ENCODE assay signal across 28 mouse cellular contexts in the genomic region with DNA sequence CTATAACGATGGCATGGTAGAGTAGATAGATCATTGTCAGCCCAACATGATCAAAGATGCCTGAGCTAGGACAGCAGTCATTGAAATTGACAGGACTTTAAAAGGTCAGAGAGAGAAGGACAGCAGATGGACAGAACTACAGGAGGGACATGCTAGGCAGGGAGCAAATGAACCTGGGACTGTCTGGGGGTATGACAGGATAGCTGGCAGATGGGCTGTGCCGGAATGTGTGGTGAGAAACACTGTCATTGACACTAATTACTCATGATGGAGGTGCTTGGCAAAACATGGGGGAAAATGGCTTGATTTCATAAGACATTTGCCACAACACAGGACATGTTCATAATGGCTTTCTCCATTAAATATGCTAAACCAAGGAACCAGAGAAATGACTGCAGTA.
DNase-seq lines count a peak whose midpoint lies in the region; ATAC-seq and TF ChIP-seq lines count a peak whose summit lies in the region.
"Had no signal": no experiment of that assay in that cellular context is flagged by ENCODE, and none has a peak within 500 bp of the region (broad histone marks: within the 10 kb centered on the region; RNA-seq: fewer than 3 reads in every experiment).

No protein-coding gene starts in this region.

- H3K27me3 ChIP-seq in hindbrain, postnatal 0 days (ENCODE audit: insufficient read depth, low read length) = no peaks in the 10 kb centered on the region
- no peaks in the 10 kb centered on the region for H3K27me3 ChIP-seq in hindbrain, embryonic 14.5 days (ENCODE audit: control insufficient read depth, insufficient read depth, low read length)
- H3K27me3 ChIP-seq in cerebellum, adult 2 months (ENCODE audit: control insufficient read depth, insufficient read depth, low read length) = no peaks in the 10 kb centered on the region
- no peaks in the 10 kb centered on the region for H3K27me3 ChIP-seq in liver, embryonic 12.5 days (replicated peaks)
- H3K27me3 ChIP-seq: forebrain, embryonic 13.5 days; limb, embryonic 12.5 days; megakaryocyte, embryonic 14.5 days; midbrain, embryonic 15.5 days had no signal

- H3K9me3 ChIP-seq in hindbrain, postnatal 0 days (ENCODE audit: low read length) = no peaks in the 10 kb centered on the region
- H3K9me3 ChIP-seq in hindbrain, embryonic 14.5 days (ENCODE audit: control insufficient read depth, low read length) = no peaks in the 10 kb centered on the region
- no peaks in the 10 kb centered on the region for H3K9me3 ChIP-seq in liver, embryonic 12.5 days (replicated peaks)
- H3K9me3 ChIP-seq: forebrain, embryonic 13.5 days; limb, embryonic 12.5 days; megakaryocyte, embryonic 14.5 days; midbrain, embryonic 15.5 days had no signal

- H3K4me3 ChIP-seq in hindbrain, postnatal 0 days (ENCODE audit: low read length) = no peak overlapping the region
- no peak overlapping the region for H3K4me3 ChIP-seq in hindbrain, embryonic 14.5 days (replicated peaks; ENCODE audit: low read length)
- no peak overlapping the region for H3K4me3 ChIP-seq in cerebellum, adult 2 months (replicated peaks; ENCODE audit: insufficient read depth, low read depth, low read length)
- H3K4me3 ChIP-seq in liver, embryonic 12.5 days = no peak overlapping the region
- H3K4me3 ChIP-seq: forebrain, embryonic 13.5 days; limb, embryonic 12.5 days; megakaryocyte, embryonic 14.5 days; midbrain, embryonic 15.5 days had no signal

- H3K4me1 ChIP-seq in hindbrain, postnatal 0 days (ENCODE audit: insufficient read depth, low read length) = no peaks in the 10 kb centered on the region
- no peaks in the 10 kb centered on the region for H3K4me1 ChIP-seq in hindbrain, embryonic 14.5 days (replicated peaks; ENCODE audit: control insufficient read depth, insufficient read depth, low read length)
- H3K4me1 ChIP-seq in cerebellum, adult 2 months (ENCODE audit: control insufficient read depth, insufficient read depth, low read length) = peaks cover 3% of the 10 kb centered on the region; the same call in 1 of the 2 replicates
- no peaks in the 10 kb centered on the region for H3K4me1 ChIP-seq in liver, embryonic 12.5 days
- H3K4me1 ChIP-seq: forebrain, embryonic 13.5 days; limb, embryonic 12.5 days; megakaryocyte, embryonic 14.5 days; midbrain, embryonic 15.5 days had no signal

- WGBS in hindbrain, postnatal 0 days = 78% methylated on average over 2 of the region's 2 CpGs
- 88% methylated on average over 2 of the region's 2 CpGs for WGBS in hindbrain, embryonic 14.5 days
- 7% methylated on average over 2 of the region's 2 CpGs for WGBS in cerebellum, adult 2 months
- WGBS in liver, embryonic 12.5 days (ENCODE audit: insufficient replicate concordance) = 74% methylated on average over 2 of the region's 2 CpGs

- no peak for ATAC-seq in hindbrain, postnatal 0 days
- ATAC-seq in hindbrain, embryonic 14.5 days (ENCODE audit: low FRiP score) = no peak
- ATAC-seq in liver, embryonic 12.5 days = no peak
- ATAC-seq: CD4-positive, CD25-positive, alpha-beta regulatory T cell, adult 4 months; forebrain, embryonic 13.5 days; intestine, embryonic 16.5 days; midbrain, embryonic 15.5 days had no signal

- no peak overlapping the region for H3K4me2 ChIP-seq in hindbrain, postnatal 0 days (ENCODE audit: low read depth, low read length)
- H3K4me2 ChIP-seq in hindbrain, embryonic 14.5 days (replicated peaks) = no peak overlapping the region
- H3K4me2 ChIP-seq in liver, embryonic 12.5 days = no peak overlapping the region
- H3K4me2 ChIP-seq: forebrain, embryonic 13.5 days; heart, embryonic 11.5 days; limb, embryonic 12.5 days; midbrain, embryonic 15.5 days had no signal

- no peak for TF ChIP-seq POLR2A in cerebellum, adult 2 months (IDR thresholded peaks at IDR 0.05; ENCODE audit: borderline replicate concordance, insufficient read depth, low read length)

- no peak overlapping the region for H3K27ac ChIP-seq in hindbrain, postnatal 0 days
- no peak overlapping the region for H3K27ac ChIP-seq in hindbrain, embryonic 14.5 days
- H3K27ac ChIP-seq in cerebellum, adult 2 months (ENCODE audit: insufficient read depth, low read length) = no peak overlapping the region
- no peak overlapping the region for H3K27ac ChIP-seq in liver, embryonic 12.5 days
- H3K27ac ChIP-seq: forebrain, embryonic 13.5 days; kidney, postnatal 0 days; limb, embryonic 12.5 days; midbrain, embryonic 15.5 days; stomach, postnatal 0 days had no signal

- no peak overlapping the region for H3K9ac ChIP-seq in hindbrain, postnatal 0 days (replicated peaks; ENCODE audit: low read length)
- no peak overlapping the region for H3K9ac ChIP-seq in hindbrain, embryonic 14.5 days
- no peak overlapping the region for H3K9ac ChIP-seq in liver, embryonic 12.5 days
- H3K9ac ChIP-seq: forebrain, embryonic 13.5 days; limb, embryonic 12.5 days; midbrain, embryonic 15.5 days had no signal

- TF ChIP-seq CTCF in hindbrain, postnatal 0 days (IDR thresholded peaks at IDR 0.05; ENCODE audit: low read depth) = no peak
- no peak for TF ChIP-seq CTCF in cerebellum, adult 2 months (IDR thresholded peaks at IDR 0.05; ENCODE audit: borderline replicate concordance, insufficient read depth, low read depth, low read length)

- DNase-seq in hindbrain, postnatal 0 days (ENCODE audit: low spot score) = peak; percentile 18
- DNase-seq in hindbrain, embryonic 14.5 days (ENCODE audit: low spot score) = no peak
- DNase-seq in cerebellum, adult 11 months = peak; percentile 27
- DNase-seq in cerebellum, adult 2 months = peak; percentile 55 to 83
- peak; percentile 65 to 80 for DNase-seq in cerebellum, postnatal 14 days
- no peak for DNase-seq in frontal cortex, postnatal 36 days (ENCODE audit: low spot score in 2 of 2)
- DNase-seq: adrenal gland, postnatal 25 days; gastrocnemius, postnatal 14 days; heart, adult 11 months; heart, postnatal 36 days; kidney, adult 8-10 months; kidney, postnatal 4 days; layer of hippocampus, adult 9-11 months; lung, postnatal 4 days; right cerebral cortex, postnatal 25 days; spleen, adult 18-20 months; thymus, adult 18-20 months; thymus, postnatal 25 days had no signal

- H3K36me3 ChIP-seq in hindbrain, postnatal 0 days (ENCODE audit: insufficient read depth, low read length) = no peaks in the 10 kb centered on the region
- H3K36me3 ChIP-seq in hindbrain, embryonic 14.5 days (replicated peaks; ENCODE audit: control insufficient read depth, insufficient read depth) = no peaks in the 10 kb centered on the region
- H3K36me3 ChIP-seq in liver, embryonic 12.5 days = no peaks in the 10 kb centered on the region
- H3K36me3 ChIP-seq: limb, embryonic 12.5 days; midbrain, embryonic 15.5 days had no signal

Comparison
In these comparisons a context has a peak if more than half of its experiments do, and no peak if none do; other contexts are left out.
1. DNase-seq: peak in hindbrain, postnatal 0 days (single experiment), cerebellum, adult 11 months (single experiment), cerebellum, adult 2 months (2 of 2) and cerebellum, postnatal 14 days (2 of 2); none in hindbrain, embryonic 14.5 days (single experiment) and frontal cortex, postnatal 36 days (0 of 2).